ENCODE assay signal across 17 mouse cellular contexts in genomic region chr6:27913281-27913680, GRCm38 (mm10).
DNase-seq lines count a peak whose midpoint lies in the region; ATAC-seq and TF ChIP-seq lines count a peak whose summit lies in the region.
"Had no signal": no experiment of that assay in that cellular context is flagged by ENCODE, and none has a peak within 500 bp of the region (broad histone marks: within the 10 kb centered on the region; RNA-seq: fewer than 3 reads in every experiment).

No protein-coding gene starts in this region.

- TF ChIP-seq POLR2A in heart, adult 2 months (IDR thresholded peaks at IDR 0.05; ENCODE audit: insufficient read depth, low read depth, low read length): no peak

- no peaks in the 10 kb centered on the region for H3K4me1 ChIP-seq in heart, adult 2 months (ENCODE audit: control insufficient read depth, insufficient read depth, low read length)
- no peaks in the 10 kb centered on the region for H3K4me1 ChIP-seq in embryonic facial prominence, embryonic 14.5 days (ENCODE audit: control insufficient read depth, insufficient read depth, low read length)
- H3K4me1 ChIP-seq: embryonic facial prominence, embryonic 13.5 days; heart, embryonic 13.5 days; midbrain, embryonic 15.5 days had no signal

- no peaks in the 10 kb centered on the region for H3K27me3 ChIP-seq in heart, adult 2 months (ENCODE audit: control insufficient read depth, insufficient read depth, low read length)
- no peaks in the 10 kb centered on the region for H3K27me3 ChIP-seq in embryonic facial prominence, embryonic 14.5 days (replicated peaks; ENCODE audit: control insufficient read depth, insufficient read depth, low read length)
- H3K27me3 ChIP-seq: embryonic facial prominence, embryonic 13.5 days; heart, embryonic 13.5 days; midbrain, embryonic 15.5 days had no signal

- no peaks in the 10 kb centered on the region for H3K36me3 ChIP-seq in heart, adult 2 months (ENCODE audit: control insufficient read depth, insufficient read depth, low read length)
- no peaks in the 10 kb centered on the region for H3K36me3 ChIP-seq in embryonic facial prominence, embryonic 14.5 days (ENCODE audit: control insufficient read depth, insufficient read depth, low read length)
- H3K36me3 ChIP-seq: embryonic facial prominence, embryonic 13.5 days; heart, embryonic 13.5 days; midbrain, embryonic 15.5 days had no signal

- H3K4me2 ChIP-seq in embryonic facial prominence, embryonic 14.5 days (ENCODE audit: low read depth, low read length): no peak overlapping the region
- H3K4me2 ChIP-seq: embryonic facial prominence, embryonic 13.5 days; heart, embryonic 13.5 days; midbrain, embryonic 15.5 days had no signal

- peak; percentile 5 for DNase-seq in heart, postnatal 4 days
- DNase-seq in heart, adult 2 months: no peak
- peak; percentile 18 for DNase-seq in retina, embryonic 14.5 days (ENCODE audit: low spot score)
- DNase-seq in retina, postnatal 1 day: no peak
- peak; percentile 58 for DNase-seq in embryonic facial prominence, embryonic 14.5 days (ENCODE audit: low spot score)
- DNase-seq in ovary, adult 18-20 months (ENCODE audit: low spot score): no peak
- no peak for DNase-seq in frontal cortex, postnatal 25 days (ENCODE audit: low spot score in 2 of 2)
- DNase-seq: cerebellum, adult 11-12 months; gastrocnemius, postnatal 10 days; kidney, postnatal 25 days; right cerebral cortex, postnatal 14 days had no signal

- intact Hi-C loops in heart, adult 2 months (cut with DNase I): no loop called here

- no peak for TF ChIP-seq EP300 in heart, adult 2 months (IDR thresholded peaks at IDR 0.05; ENCODE audit: insufficient read depth, low read depth, low read length)

- TF ChIP-seq CTCF in heart, adult 2 months (IDR thresholded peaks at IDR 0.05): no peak

- H3K27ac ChIP-seq in heart, adult 2 months: no peak overlapping the region
- no peak overlapping the region for H3K27ac ChIP-seq in embryonic facial prominence, embryonic 14.5 days (replicated peaks; ENCODE audit: low read depth, low read length)
- H3K27ac ChIP-seq: embryonic facial prominence, embryonic 13.5 days; heart, embryonic 13.5 days; hindbrain, postnatal 0 days; macrophage; midbrain, embryonic 15.5 days had no signal

- H3K79me2 ChIP-seq in heart, adult 2 months (replicated peaks; ENCODE audit: control insufficient read depth, insufficient read depth, low read length): no peaks in the 10 kb centered on the region

- H3K9me3 ChIP-seq in embryonic facial prominence, embryonic 14.5 days (ENCODE audit: control insufficient read depth, low read length): peaks cover 15% of the 10 kb centered on the region
- H3K9me3 ChIP-seq: midbrain, embryonic 15.5 days had no signal

- no peak overlapping the region for H3K4me3 ChIP-seq in heart, adult 2 months
- H3K4me3 ChIP-seq in embryonic facial prominence, embryonic 14.5 days (ENCODE audit: low read depth, low read length): no peak overlapping the region
- H3K4me3 ChIP-seq: embryonic facial prominence, embryonic 13.5 days; heart, embryonic 13.5 days; midbrain, embryonic 15.5 days had no signal

- no peak for ATAC-seq in embryonic facial prominence, embryonic 14.5 days (ENCODE audit: low read depth)
- ATAC-seq: forebrain, embryonic 14.5 days; hindbrain, postnatal 0 days; midbrain, embryonic 15.5 days had no signal

- no peak overlapping the region for H3K9ac ChIP-seq in heart, adult 2 months (ENCODE audit: low read depth, low read length)
- no peak overlapping the region for H3K9ac ChIP-seq in embryonic facial prominence, embryonic 14.5 days (ENCODE audit: low read depth, low read length)
- H3K9ac ChIP-seq: embryonic facial prominence, embryonic 13.5 days; heart, embryonic 13.5 days; midbrain, embryonic 15.5 days had no signal

- 58% methylated on average over 1 of the region's 1 CpGs for WGBS in heart, adult 2 months
- WGBS in embryonic facial prominence, embryonic 14.5 days: 39% methylated on average over 1 of the region's 1 CpGs

Comparison
In these comparisons a context has a peak if more than half of its experiments do, and no peak if none do; other contexts are left out.
1. DNase-seq: peak in heart, postnatal 4 days (single experiment), retina, embryonic 14.5 days (single experiment) and embryonic facial prominence, embryonic 14.5 days (single experiment); none in heart, adult 2 months (0 of 2), retina, postnatal 1 day (single experiment), ovary, adult 18-20 months (single experiment) and frontal cortex, postnatal 25 days (0 of 2).